Mouse (Mus musculus) lung, adult 2 months (tissue): Measurements from ENCODE around the gene Kalrn.

Experiments
- CTCF ChIP-seq: fragments of 200-500 bp; IDR thresholded peaks from 2 replicates; pipeline ENCODE4 v1.5.1; 2011; ENCODE audit warnings: mild to moderate bottlenecking, low read length, control low read depth; ENCODE audit not compliant: insufficient read depth
- POLR2A ChIP-seq: fragments of 200-500 bp; IDR thresholded peaks from 2 replicates; pipeline ENCODE4 v1.6.1; 2011; ENCODE audit warnings: low read depth, mild to moderate bottlenecking, control low read depth, low read length, borderline replicate concordance; ENCODE audit errors: extremely low read depth

GRCm38 (mm10) chr16:34310363-34310762 is 263.0 kb downstream of the Kalrn start:
- TF ChIP-seq POLR2A, result no peak
- TF ChIP-seq CTCF, result no peak
